Mouse (Mus musculus): Measurements from ENCODE around the gene Gm12216. TPM values are rescaled to one million over a fixed set of nuclear protein-coding genes. Genes with fewer than 3 reads are reported as not detected.

The Gm12216 gene
- total and polyA plus RNA-seq, 2 experiments from 2014 or later: 0.77 TPM; not detected in 1

DNA sequence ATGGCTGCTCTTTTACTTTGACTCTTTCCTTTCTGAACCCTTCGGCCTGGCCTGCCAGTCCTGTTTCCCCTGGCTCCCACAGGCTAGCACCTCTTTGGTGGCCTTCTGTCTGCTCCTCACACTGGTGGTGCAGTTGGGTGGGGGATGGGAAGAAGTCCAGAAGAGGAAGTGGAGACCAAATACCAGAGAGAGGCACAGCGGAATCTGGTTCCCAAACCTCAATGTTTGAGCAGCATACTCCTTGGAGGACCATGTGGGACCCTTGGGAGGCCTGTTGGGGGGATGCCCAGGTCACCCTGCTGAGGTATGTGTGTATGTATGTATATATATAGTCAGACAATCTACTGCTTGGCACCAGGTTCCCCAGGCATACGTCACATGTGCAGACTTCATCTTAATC lies 65.0 kb downstream of the Gm12216 start:
- 78% methylated on average over 3 of the region's 3 CpGs for WGBS
- no peak overlapping the region for H3K9ac ChIP-seq
- TF ChIP-seq CTCF (IDR thresholded peaks at IDR 0.05; ENCODE audit: low read depth): no peak
- DNase-seq (no peak), ATAC-seq (no peak)
- H3K4me3 ChIP-seq (ENCODE audit: low read depth, low read length): no peak overlapping the region
- H3K36me3 ChIP-seq (ENCODE audit: insufficient read depth): no peaks in the 10 kb centered on the region
- no peak overlapping the region for H3K4me2 ChIP-seq (ENCODE audit: low read depth)
- H3K27ac ChIP-seq (ENCODE audit: low read depth, low read length): no peak overlapping the region
- no peaks in the 10 kb centered on the region for H3K4me1 ChIP-seq (ENCODE audit: insufficient read depth)
- H3K27me3 ChIP-seq (ENCODE audit: insufficient read depth, low read length): no peaks in the 10 kb centered on the region
- H3K9me3 ChIP-seq (ENCODE audit: low read length): no peaks in the 10 kb centered on the region

- no peaks in the 10 kb centered on the region for H3K9me3 ChIP-seq (ENCODE audit: low read length)
- ATAC-seq (peak; percentile 27), DNase-seq (peak; percentile 75)
- 47% methylated on average over 3 of the region's 3 CpGs for WGBS
- no peak overlapping the region for H3K9ac ChIP-seq
- no peak overlapping the region for H3K27ac ChIP-seq (ENCODE audit: low read depth, low read length)
- H3K36me3 ChIP-seq (ENCODE audit: insufficient read depth): no peaks in the 10 kb centered on the region
- no peaks in the 10 kb centered on the region for H3K4me1 ChIP-seq (ENCODE audit: insufficient read depth)
- no peak overlapping the region for H3K4me3 ChIP-seq (ENCODE audit: low read depth, low read length)
- H3K4me2 ChIP-seq (ENCODE audit: low read depth): no peak overlapping the region
- no peaks in the 10 kb centered on the region for H3K27me3 ChIP-seq (ENCODE audit: insufficient read depth, low read length)
- no peak for TF ChIP-seq CTCF (IDR thresholded peaks at IDR 0.05; ENCODE audit: low read depth)
Observed at GRCm38 (mm10) chr11:53792986-53793385, 66.1 kb downstream of the Gm12216 start.

GRCm38 (mm10) chr11:53789277-53789676 lies 69.8 kb downstream of the Gm12216 start:
- H3K4me2 ChIP-seq (ENCODE audit: low read depth): no peak overlapping the region
- no peak overlapping the region for H3K27ac ChIP-seq (ENCODE audit: low read depth, low read length)
- WGBS: 64% methylated on average over 3 of the region's 3 CpGs
- H3K27me3 ChIP-seq (ENCODE audit: insufficient read depth, low read length): no peaks in the 10 kb centered on the region
- H3K9me3 ChIP-seq (ENCODE audit: low read length): no peaks in the 10 kb centered on the region
- no peak overlapping the region for H3K4me3 ChIP-seq (ENCODE audit: low read depth, low read length)
- no peak for DNase-seq
- no peak overlapping the region for H3K9ac ChIP-seq
- ATAC-seq: no peak
- no peaks in the 10 kb centered on the region for H3K4me1 ChIP-seq (ENCODE audit: insufficient read depth)
- TF ChIP-seq CTCF (IDR thresholded peaks at IDR 0.05; ENCODE audit: low read depth): no peak
- no peaks in the 10 kb centered on the region for H3K36me3 ChIP-seq (ENCODE audit: insufficient read depth)

- WGBS: 77% methylated on average over 8 of the region's 8 CpGs
- no peaks in the 10 kb centered on the region for H3K36me3 ChIP-seq (ENCODE audit: insufficient read depth)
- no peak overlapping the region for H3K4me3 ChIP-seq (ENCODE audit: low read depth, low read length)
- no peaks in the 10 kb centered on the region for H3K27me3 ChIP-seq (ENCODE audit: insufficient read depth, low read length)
- TF ChIP-seq CTCF (IDR thresholded peaks at IDR 0.05; ENCODE audit: low read depth): no peak
- H3K9me3 ChIP-seq (ENCODE audit: low read length): no peaks in the 10 kb centered on the region
- DNase-seq (no peak), ATAC-seq (no peak)
- H3K27ac ChIP-seq (ENCODE audit: low read depth, low read length): no peak overlapping the region
- no peak overlapping the region for H3K4me2 ChIP-seq (ENCODE audit: low read depth)
- no peaks in the 10 kb centered on the region for H3K4me1 ChIP-seq (ENCODE audit: insufficient read depth)
- H3K9ac ChIP-seq: no peak overlapping the region
Observed at GRCm38 (mm10) chr11:53788196-53788595, 70.9 kb downstream of the Gm12216 start.

DNA sequence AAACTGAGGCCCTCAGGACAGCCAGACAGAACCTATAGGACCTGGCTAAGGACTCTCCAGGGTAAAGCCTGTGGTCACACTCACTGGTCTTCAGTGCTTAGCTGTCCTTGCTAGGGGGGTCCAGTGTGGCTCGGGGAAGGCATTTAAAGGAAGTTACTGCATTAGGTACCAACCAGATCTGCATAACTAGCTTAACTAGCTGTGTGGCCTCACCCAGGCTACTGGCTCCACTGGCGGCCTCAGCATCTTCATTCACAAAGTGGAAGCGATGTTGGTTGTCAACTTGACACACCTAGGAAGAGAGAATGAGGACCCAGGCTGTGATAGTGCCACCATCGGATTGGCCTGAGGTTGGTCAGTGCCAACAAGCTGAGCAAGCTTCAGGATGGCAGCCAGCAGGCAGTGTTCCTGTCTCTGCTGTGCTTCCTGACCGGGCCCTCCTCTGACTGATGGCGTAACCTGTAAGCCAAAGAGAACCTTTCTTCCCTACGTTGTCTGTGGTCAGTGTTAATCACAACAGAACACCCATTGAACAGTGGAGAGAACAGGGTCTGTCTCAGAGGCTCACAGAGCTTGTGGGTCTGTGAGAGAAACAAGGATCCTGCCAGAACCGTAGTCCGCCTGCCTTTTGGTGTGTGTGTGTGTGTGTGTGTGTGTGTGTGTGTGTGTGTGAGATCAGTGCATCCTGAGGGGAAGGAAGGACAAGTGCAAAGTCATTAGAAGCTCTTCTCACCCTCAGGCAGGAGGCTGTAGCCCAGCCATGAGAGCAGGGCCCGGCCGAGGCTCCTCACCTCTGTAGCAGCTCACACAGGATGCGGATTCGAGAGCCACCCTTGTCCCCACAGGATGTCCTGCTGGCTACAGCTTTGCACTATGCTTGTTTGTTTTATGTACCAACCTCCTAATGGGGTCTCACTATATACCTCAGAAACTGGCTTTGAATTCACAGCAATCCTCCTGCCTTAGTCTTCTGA lies 72.7 kb downstream of the Gm12216 start:
- Histone ChIP-seq H3K4me2 (ENCODE audit: low read depth) (no peak overlapping the region), H3K4me3 (ENCODE audit: low read depth, low read length) (no peak overlapping the region), H3K4me1 (ENCODE audit: insufficient read depth) (no peaks in the 10 kb centered on the region), H3K27me3 (ENCODE audit: insufficient read depth, low read length) (no peaks in the 10 kb centered on the region), H3K27ac (ENCODE audit: low read depth, low read length) (no peak overlapping the region), H3K9ac (no peak overlapping the region), H3K36me3 (ENCODE audit: insufficient read depth) (no peaks in the 10 kb centered on the region), H3K9me3 (ENCODE audit: low read length) (no peaks in the 10 kb centered on the region)
- DNase-seq: no peak
- ATAC-seq: no peak
- WGBS: 84% methylated on average over 13 of the region's 13 CpGs
- TF ChIP-seq CTCF (IDR thresholded peaks at IDR 0.05; ENCODE audit: low read depth): no peak

DNA sequence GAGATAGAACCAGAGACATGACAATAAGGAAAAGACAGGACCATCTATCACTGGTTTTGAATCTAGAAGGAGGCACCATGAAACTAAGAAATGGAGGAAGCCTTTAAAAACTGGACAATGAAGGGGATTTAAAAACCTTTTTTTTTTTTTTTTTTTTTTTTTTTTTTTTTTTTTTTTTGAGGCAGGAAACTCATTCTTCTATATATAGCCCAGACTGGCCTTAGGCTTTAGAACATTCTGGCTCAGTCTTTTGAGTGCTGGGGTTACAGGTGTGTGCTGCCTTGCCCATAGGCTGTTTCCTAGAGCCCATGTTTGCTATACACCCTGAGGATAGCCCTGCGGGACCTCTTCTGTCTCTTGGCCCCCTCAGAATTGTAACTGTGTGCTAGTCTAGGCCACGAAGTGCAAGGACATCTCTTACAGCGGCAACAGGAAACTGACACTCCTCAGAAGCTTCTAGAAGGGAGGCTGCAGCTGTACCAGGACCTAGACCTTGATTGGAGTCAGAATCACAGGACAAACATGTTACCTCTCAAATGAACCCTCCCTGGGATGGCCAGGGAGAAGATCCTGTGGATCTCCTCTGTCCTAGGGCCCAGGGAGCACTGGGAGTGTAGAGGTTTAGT lies 73.6 kb downstream of the Gm12216 start:
- ATAC-seq (no peak), DNase-seq (no peak)
- Histone ChIP-seq H3K4me2 (ENCODE audit: low read depth) (no peak overlapping the region), H3K27me3 (ENCODE audit: insufficient read depth, low read length) (no peaks in the 10 kb centered on the region), H3K36me3 (ENCODE audit: insufficient read depth) (no peaks in the 10 kb centered on the region), H3K4me1 (ENCODE audit: insufficient read depth) (no peaks in the 10 kb centered on the region), H3K9me3 (ENCODE audit: low read length) (no peaks in the 10 kb centered on the region), H3K4me3 (ENCODE audit: low read depth, low read length) (no peak overlapping the region), H3K9ac (no peak overlapping the region), H3K27ac (ENCODE audit: low read depth, low read length) (no peak overlapping the region)
- 88% methylated on average over 3 of the region's 3 CpGs for WGBS
- TF ChIP-seq CTCF (IDR thresholded peaks at IDR 0.05; ENCODE audit: low read depth): no peak

- Histone ChIP-seq H3K4me3 (ENCODE audit: low read depth, low read length) (no peak overlapping the region), H3K27ac (ENCODE audit: low read depth, low read length) (no peak overlapping the region), H3K4me1 (ENCODE audit: insufficient read depth) (no peaks in the 10 kb centered on the region), H3K9ac (no peak overlapping the region), H3K36me3 (ENCODE audit: insufficient read depth) (no peaks in the 10 kb centered on the region), H3K4me2 (ENCODE audit: low read depth) (no peak overlapping the region), H3K27me3 (ENCODE audit: insufficient read depth, low read length) (no peaks in the 10 kb centered on the region), H3K9me3 (ENCODE audit: low read length) (no peaks in the 10 kb centered on the region)
- ATAC-seq: no peak
- DNase-seq: no peak
- 89% methylated on average over 9 of the region's 9 CpGs for WGBS
- TF ChIP-seq CTCF (IDR thresholded peaks at IDR 0.05; ENCODE audit: low read depth): no peak
Observed at GRCm38 (mm10) chr11:53783288-53783687, 75.8 kb downstream of the Gm12216 start.

Data from forebrain, postnatal 0 days (tissue).